Mouse (Mus musculus): ENCODE results near the gene Fam240a. TPM values are rescaled to one million over a fixed set of nuclear protein-coding genes. Genes with fewer than 3 reads are reported as not detected.

Gene Fam240a
- not detected for total RNA-seq (2022)

DNA sequence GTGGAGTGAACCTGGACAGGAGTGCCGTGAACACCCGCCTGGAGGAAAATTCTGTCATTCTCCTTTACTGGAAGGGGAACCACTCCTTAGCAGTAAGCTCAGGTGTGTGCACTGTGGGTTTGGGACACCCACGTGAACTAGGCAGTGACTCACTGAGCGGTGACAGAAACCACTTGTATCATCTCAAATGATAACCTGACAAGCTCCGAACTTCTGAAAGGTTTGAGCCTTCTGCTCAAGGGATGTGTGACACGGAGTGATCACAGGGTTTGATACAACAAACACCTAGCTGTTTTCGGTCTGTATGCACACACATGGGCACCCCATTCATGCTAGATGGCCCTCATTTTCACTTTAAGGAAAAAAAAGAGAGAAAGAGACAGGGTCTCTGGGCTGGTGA, at the start of gene Fam240a:
Gene Fam240a, minus strand, starts transcription at position 76 of the 400 bp plus-strand sequence.
- no peak for DNase-seq (ENCODE audit: low spot score)

DNA sequence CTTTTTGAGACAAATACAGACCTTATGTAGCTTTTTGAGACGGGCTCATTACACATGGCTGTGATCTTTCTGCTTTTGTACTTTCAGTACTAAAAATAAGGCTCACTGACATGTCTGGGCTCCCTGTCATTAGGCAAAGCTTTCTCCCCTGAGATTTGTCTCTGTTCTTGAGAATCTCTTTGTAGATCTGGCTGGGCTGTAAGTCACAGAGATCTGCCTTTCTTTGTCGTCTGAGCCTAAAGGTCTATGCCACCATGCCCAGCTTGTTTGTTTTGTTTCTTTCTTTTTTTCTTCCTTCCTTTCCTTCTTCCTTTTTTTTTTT, 49.2 kb upstream of the Fam240a start:
- no peak for DNase-seq (ENCODE audit: low spot score)

DNA sequence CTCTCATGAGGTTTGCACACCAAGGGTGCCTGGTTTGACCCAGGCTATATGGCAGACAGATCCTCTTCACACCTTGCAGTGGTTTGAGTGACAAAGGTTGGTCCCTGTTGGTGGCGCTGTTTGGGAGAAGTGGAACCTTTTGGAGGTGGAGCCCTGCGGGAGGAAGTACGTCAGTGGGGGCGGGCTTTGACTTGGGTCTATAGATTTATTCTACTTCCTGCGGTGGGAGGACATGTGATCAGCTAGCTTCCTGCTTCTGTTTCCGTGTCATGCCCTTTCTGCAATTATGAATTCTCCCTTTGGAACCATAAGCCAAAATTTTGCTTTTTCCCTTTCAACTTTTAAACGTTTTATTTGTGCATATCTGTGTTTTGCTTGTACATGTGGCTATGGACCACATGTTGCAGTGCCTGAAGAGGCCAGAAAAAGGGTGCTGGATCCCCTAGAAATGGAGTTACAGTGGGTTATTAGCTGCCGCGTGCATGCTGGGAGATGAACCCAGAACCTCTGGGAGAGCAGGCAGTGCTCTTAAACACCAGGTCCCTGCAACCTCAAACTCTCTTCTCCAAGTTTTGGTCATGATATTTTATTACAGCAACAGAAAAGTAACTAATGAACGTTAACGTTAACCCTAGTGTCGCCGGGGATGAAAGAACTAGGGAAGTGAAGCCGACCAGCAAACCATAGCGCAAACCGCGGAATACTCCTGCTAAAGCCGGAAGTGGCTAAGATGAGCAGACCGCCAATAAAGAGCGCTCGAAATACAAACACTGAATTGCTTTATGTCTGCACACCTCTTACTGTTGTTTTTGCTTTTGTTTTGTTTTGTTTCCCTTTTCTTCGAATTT, 48.6 kb upstream of the Fam240a start:
- DNase-seq (ENCODE audit: low spot score), result no peak

DNA sequence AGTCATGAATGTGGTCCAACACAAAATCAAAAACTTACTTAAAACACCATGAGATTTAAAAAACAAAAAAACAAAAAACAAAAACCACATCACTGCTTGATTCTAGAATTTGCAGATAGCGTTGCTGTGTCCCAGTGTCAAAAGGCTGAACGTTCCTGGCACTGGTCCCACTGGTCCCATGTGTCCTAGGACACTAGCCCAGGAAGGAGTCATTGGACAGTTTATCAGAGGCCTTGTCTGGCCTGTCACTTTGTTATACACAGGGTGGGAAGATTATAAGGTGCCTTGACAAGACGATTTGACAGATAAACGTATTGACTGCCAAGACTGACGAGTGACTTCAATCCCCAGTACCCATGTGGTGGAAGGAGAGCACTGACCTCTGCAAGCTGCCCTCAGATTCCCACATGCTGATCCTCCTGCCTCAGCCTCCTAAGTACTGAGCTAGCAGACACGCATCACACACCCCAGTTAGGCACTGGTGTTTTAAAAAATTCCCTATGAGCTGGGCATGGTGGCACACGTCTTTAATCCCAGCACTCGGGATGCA, 47.0 kb upstream of the Fam240a start:
- DNase-seq (ENCODE audit: low spot score), result peak; percentile 63

DNA sequence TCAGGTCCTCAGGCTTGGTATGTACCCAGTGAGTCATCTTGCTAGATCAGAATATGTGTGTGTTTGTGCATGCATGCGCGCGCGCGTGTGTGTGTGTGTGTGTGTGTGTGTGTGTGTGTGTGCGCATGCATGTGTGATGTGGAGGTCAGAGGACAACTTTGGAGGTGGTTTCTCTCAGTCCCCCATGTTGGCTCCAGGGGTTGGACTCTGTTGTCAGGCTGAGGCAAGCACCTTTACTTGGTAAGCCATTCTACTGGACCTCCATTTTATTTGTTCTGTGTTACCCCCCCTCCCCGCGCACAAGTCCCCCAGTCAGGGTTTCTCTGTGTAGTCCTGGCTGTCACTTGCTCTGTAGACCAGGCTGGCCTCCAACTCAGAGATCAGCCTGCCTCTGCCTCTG, 44.7 kb upstream of the Fam240a start:
- DNase-seq (ENCODE audit: low spot score), result no peak

DNA sequence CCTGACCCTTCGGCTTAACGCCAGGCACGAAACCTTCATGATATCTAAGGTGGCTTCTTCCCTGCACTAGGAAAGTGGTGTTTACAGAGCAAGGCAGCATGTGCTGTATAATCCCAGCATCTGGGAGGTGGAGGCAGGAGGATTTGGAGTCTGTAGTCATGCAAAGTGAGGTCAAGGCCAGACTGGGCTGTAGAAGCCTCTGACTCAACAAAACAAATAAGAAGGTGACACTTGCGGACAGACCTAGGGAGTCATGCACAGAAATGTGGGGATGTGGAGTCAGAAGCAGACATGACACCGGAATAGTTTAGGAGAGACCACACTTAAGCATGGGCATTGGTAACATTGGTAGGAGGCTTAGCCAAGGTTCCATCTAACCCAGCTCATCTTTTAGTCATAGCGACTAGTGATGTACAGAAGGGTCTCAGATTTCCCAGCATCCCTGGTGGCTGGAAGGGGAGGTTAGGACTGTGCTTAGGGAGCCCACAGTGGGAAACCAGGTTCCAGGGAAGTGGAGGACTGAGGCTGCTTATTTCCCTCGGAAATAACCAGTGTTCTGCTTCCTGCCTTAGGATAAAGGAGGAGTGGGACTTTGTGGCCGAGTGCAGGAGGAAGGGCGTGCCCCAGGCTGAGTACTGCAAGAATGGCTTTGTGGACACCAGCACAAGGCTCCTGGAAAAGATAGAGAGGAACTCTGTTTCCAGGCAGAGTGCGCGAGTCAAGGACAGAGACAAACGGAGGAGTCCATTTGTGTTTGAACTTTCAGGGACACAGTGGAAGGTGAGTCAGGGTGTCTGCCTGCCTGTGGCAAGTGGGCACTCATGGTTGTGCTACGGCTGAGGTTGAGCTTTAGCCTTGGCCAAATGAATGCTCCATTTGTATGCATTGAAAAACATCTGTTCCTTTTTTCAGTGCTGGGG, 43.8 kb upstream of the Fam240a start:
- no peak for DNase-seq (ENCODE audit: low spot score)

DNA sequence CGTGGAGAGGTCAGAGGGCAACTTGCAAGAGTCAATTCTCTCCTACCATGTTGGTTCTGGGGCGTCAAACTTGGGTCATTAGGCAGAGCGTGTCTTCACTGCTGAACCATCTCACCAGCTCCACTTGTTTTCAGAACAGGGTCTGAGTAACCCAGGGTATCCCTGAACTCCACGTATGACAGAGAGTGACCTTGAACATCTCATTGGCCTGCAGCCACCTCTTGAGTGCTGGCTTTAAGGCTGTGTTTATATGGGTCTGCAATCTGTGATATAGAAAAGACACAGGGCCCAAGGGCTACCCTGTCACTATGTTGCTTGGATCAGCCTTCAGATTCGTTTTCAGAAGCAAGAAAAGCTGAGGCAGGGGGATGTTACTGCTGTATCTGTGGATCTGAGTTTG, 43.0 kb upstream of the Fam240a start:
- DNase-seq (ENCODE audit: low spot score), result no peak

DNA sequence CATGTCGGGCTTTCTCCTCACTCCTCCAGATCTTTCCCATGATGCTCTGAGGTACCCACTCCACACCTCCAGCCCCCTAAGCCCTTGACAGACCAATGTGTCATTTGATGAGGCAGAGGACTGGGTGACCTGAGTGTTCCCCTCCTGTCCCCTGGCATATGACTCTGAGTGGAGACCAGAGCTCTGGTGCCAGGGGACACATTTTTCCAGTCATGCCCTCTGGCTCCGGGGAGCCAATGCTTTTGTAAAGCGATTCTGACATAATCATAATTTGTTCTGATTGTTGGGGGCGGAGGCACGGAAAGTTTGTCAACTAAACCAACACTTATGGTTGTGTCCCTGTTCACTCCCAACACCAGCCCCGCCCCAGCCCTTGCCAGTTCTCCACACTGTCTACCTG, 39.3 kb upstream of the Fam240a start:
- DNase-seq (ENCODE audit: low spot score), result peak; percentile 72

DNA sequence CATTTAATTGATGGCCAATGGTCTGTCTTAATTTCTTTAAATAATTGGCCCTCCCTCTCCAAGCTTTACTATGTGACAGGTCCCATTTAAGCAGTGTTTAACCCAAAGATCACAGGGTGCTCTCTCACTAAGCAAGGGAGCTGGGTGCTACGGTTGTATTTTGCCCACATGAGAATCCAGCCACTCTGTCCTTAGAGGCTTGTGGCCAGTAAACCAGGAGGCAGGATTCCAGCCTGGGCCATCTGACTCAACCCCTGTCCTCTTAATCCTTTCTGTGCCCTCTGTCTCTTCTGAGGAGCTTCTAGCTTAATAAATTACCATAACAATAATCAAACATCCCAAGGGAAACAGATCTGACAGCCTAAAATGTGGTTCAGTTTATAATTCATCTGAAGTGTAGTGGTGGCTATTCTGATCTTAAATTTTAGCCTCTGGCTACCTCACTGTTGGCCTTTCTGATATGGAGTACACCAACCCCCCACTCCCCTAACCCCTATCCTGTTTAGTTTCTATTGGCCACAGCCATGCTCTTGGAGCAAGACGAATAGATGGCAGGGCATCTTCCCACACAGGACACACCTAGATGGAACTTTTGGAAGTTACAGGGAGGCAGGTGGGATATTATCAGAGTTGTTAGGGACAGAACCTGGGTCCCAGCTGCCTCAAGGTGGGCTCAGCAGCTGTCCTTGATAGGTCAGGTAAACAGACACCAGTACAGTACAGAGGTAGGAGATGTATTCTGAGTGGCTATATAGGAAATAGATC, 38.2 kb upstream of the Fam240a start:
- no peak for DNase-seq (ENCODE audit: low spot score)

DNA sequence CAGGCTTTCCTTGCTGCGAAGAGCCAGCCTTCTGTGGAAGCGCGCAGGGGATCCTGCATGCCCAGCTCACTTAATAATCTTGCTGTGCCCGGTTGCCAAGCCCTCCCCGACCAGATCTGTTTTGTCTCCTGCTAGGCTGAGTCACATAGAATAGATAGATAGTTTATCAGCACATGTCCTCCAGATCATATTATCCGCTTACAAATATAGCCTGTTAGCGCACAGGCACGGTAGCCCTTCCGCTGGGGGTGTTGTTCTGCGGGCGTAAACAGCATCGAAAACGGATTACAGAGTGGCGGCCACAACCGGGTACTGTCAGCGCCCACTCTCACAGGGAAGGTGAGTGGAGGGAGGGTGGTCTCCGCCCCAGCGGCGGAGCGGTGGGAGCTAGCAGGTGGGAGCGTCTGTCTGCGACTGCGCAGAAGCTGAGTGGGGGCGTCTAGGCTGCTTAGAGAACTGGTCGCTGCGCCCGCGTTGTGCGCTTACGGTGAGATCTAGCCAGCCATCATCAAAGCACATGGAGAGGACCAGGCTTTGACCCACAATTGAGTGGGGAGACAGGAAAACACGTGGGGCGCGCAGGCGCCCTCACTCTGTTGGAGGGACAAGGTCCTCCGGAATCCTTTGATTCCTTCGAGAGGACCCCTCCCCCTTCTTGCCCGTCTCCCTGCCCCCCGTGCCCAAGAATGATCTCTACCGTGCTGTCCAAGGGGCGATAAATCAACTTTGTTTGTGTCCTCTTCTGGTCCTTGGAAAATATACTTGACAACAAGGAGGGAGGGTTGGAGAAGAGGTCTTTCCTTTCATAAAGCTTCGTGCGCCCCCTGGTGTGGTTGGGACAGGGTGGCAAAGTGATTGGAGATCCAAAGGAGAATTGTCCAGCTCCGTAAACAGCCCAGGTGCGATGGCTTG, 37.1 kb upstream of the Fam240a start:
- peak; percentile 69 for DNase-seq (ENCODE audit: low spot score)

DNA sequence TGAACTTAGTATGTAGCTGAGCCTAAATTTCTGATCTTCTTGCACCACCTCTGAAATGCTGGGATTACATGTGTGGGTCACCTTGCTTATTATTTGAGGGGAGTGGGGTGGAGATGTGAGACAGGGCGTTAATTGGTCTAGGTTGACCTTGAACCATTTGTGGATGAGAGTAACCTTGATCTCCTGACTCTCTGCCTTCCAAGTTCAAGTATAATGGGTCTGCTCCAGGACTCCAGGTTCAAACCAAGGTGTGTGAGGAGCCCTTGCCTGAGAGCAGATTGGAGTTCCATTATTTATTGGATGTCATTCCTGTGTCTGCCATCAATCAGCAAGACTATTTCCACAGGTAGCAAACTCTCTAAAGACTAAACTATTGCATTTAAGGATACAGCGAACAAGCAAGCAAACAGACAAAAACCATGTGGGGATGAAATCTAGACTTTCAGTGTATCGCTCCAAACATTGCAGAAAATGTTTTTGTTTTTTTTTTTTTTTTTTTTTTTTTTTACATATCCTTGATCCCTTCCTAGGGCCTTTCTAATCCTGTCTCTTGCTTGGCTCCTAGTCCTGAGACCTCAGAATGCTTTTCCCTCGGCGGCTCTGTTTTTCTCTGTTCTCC, 36.4 kb upstream of the Fam240a start:
- DNase-seq (ENCODE audit: low spot score), result no peak

DNA sequence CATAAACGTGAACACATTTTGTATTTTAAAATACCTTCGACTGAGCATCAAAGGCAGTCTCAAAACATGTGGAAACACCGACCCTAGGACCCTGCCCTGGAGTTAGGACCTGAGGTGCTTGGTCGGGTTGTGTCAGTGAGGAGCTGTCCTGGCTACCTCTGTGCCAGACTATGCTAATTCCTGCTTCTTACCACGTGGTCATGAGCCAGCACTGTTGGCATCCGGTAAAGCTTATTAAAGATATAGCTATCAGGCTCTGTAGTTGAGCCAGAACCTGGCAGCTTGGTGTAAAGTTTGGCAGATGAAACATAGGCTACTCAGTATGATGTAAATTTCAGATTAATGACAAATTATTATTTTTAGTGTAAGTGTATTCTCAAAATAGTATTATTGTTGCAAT, 35.7 kb upstream of the Fam240a start:
- no peak for DNase-seq (ENCODE audit: low spot score)

DNA sequence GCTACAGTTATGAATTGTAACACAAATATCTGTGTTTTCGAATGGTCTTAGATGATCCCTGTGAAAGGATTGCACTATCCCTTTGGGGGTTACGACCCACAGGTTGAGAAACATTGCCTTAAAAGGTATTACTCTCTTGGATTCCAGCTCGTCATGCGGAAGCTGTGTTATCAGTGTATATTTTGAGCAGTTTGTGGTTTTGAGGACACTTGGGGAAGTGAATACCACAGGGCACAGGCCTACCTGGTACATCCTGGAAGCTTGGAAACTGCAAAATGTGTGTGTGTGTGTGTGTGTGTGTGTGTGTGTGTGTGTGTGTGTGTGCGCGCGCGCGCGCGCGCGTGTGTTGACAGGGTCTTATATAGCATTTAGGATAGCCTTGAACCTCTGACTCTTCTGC, 35.2 kb upstream of the Fam240a start:
- no peak for DNase-seq (ENCODE audit: low spot score)

DNA sequence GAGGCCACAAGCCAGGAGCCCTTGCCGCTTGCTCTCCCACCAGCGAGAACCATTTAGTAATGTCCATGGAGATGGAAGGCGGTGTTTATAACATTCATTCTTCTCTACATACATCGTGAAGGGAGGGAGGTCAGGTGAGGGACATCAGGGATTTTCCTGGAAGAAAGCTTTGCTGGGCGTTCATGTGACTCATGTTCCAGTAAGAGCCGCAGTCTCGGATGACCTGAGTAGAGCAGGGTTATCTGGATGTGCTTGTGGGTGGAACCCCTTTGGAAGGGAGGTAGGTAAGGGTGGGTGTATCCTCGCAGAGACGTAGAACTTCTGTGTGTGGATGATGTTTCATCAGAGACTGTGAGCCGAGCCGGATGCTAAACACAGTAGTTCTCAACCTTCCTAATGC, 34.7 kb upstream of the Fam240a start, which contains the start of gene Lrrc2:
Gene Lrrc2, plus strand, starts transcription at position 149 of the 400 bp plus-strand sequence.
- DNase-seq (ENCODE audit: low spot score), result no peak

DNA sequence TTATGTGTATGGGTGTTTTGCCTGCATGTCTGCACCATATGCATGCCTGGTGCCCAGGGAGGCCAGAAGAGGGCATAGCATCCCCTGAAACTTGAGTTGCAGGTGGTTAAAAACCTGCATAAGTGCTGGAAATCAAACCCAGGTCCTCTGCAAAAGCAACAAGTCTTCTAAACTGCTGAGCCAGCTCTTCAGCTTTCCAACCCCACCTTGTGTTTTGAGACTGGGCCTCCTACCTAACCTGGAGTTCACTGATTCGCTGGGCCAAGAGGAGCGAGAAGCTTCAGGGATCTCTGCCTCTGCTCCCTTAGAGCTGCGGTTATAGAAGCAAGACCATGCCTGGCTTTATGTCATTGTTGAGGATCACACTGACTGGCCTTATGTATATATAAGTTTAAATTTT, 33.4 kb upstream of the Fam240a start:
- no peak for DNase-seq (ENCODE audit: low spot score)

DNA sequence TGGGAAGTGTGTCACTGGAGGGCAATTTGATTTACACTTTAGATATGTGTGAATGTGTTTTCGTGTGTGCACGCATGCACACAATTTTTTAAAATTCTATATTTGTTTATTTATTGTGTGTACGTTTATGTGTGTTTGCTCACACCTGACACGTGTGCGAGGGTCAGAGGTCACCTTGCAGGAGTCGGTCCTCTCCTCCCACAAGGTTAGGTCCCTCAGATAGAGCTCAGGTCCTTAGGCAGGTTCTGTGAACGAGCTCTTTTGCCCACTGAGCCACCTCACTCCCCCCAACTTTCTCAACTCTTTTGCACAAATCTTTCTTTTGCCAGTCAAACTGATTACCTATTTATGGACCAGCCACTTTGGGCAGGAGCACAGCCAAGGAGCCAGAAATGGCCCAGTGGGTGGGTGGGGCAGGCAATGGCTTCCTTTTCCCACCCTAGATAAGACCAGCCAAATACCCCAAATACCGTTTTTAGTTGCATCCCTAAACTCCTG, 32.2 kb upstream of the Fam240a start:
- no peak for DNase-seq (ENCODE audit: low spot score)

DNA sequence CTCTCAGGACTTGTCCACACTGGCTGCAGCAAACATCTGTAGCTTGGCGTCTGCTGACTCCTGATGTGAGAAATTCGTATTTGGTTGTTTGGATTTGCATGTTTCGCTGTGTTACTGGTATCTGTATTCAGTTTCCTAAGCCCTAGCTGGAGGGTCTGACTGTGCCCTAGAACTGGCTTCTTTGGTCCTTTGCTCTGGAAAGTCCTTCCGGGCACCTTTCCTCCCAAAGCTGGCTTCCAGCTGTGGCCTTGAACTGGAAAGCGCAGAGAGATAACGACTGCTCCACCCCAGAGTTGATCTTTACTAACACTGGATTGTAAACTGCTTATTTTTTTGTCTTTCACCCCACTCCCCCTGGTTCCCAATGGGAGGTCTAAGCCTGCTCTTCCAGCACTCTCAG, 31.2 kb upstream of the Fam240a start:
- DNase-seq (ENCODE audit: low spot score), result no peak

DNA sequence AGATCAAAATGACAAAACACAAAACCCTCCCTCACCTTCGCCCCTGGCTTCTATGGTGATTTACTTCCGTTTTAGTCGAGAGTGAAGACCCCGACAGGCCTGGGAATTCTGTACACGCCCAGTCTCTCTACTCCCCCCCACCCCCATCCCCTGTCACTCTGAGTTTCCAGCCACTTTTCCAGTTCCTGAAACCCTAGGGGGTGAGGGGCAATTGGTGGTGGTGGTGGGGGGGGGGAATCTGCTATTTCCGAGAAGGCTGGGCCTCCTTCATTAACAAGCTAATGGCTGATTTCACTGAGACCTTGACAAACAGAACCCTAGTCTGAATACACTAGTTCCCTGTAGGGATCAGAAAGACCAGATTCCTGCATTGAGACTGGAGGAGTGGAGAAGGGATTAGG, 30.6 kb upstream of the Fam240a start:
- no peak for DNase-seq (ENCODE audit: low spot score)

DNA sequence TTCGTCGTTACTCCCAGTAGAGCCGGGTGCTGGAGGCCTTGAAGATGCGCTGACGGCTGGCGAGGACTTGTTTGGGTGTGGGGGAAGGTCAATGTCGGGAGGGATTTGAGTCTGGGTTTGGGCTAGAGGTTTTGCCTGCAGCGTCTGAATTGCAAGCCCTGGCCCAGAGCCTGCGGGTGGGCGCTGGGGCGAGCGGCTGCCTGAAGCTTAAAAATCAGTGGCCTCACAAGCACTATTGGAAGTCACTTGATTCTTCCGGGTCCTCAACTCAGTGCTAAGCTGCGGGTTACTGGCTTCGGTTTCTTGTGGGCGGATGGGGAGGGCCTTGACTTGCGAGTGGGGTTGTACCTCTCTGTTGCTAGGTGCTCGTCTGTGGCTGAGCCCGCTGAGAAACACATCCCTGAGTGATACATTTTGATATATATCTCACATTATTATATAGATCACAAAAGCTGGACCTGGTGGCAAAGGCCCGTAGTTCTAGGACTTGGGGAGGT, 29.9 kb upstream of the Fam240a start:
- no peak for DNase-seq (ENCODE audit: low spot score)

DNA sequence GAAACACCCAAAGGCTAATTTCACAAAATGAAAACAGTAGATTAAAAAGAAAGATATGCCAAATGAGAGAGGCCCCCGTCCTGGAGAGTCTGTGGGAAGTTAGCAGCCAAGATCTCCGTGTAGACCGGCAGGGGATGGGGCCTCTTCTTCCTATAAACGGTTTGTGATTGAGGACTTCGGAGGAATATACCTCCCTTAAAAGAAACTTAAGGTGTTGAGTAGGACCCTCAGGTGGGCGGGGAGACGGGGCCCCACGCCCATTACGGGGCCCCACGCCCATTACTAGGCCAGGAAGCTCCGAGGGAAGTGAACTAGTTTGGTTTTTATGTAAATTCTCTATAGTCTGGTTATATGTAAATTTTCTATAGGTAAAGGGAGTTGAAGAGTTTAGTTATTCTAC, 29.3 kb upstream of the Fam240a start, which contains the start of gene Tdgf1:
Gene Tdgf1, minus strand, starts transcription at position 233 of the 400 bp plus-strand sequence.
- DNase-seq (ENCODE audit: low spot score), result no peak

Data from heart, adult 8-10 months (tissue).